Mouse (Mus musculus): ENCODE data around the gene Pif1. TPM values are rescaled to one million over a fixed set of nuclear protein-coding genes. Genes with fewer than 3 reads are reported as not detected.

Pif1 gene
- polyA plus RNA-seq, 1 experiment from 2014 or later, result 9.5 TPM

GRCm38 (mm10) chr9:65578801-65579249, 8.1 kb upstream of the Pif1 start:
- peaks cover 43% of the 10 kb centered on the region for H3K4me1 ChIP-seq (ENCODE audit: control insufficient read depth, insufficient read depth, low read length)
- H3K9ac ChIP-seq (ENCODE audit: low read depth, low read length), result peak overlapping the region; percentile 73
- 38% methylated on average over 9 of the region's 9 CpGs for WGBS (ENCODE audit: insufficient replicate concordance)
- peak overlapping the region; percentile 22; the same call in 1 of the 2 replicates for H3K27ac ChIP-seq (ENCODE audit: low read depth, low read length)
- no peaks in the 10 kb centered on the region for H3K36me3 ChIP-seq (ENCODE audit: control insufficient read depth, insufficient read depth, low read length)
- peak overlapping the region; percentile 68 for H3K4me2 ChIP-seq
- peak overlapping the region; percentile 60 for H3K4me3 ChIP-seq (ENCODE audit: low read depth, low read length)
- no peaks in the 10 kb centered on the region for H3K9me3 ChIP-seq (replicated peaks; ENCODE audit: control insufficient read depth, low read length)
- H3K27me3 ChIP-seq (ENCODE audit: control insufficient read depth, insufficient read depth, low read length), result no peaks in the 10 kb centered on the region
- ATAC-seq (replicated peaks; ENCODE audit: insufficient number of reproducible peaks, low FRiP score, low TSS enrichment), result no peak

GRCm38 (mm10) chr9:65579781-65580371, 7.1 kb upstream of the Pif1 start, which contains the start of gene Plekho2:
Gene Plekho2 (minus strand): TSS chr9:65580040.
- peak; percentile 85 for ATAC-seq (replicated peaks; ENCODE audit: insufficient number of reproducible peaks, low FRiP score, low TSS enrichment)
- 1% methylated on average over 43 of the region's 45 CpGs for WGBS (ENCODE audit: insufficient replicate concordance)
- Histone ChIP-seq H3K9me3 (replicated peaks; ENCODE audit: control insufficient read depth, low read length) (no peaks in the 10 kb centered on the region), H3K4me2 (peak within 1 kb of the TSS; percentile 68), H3K27ac (ENCODE audit: low read depth, low read length) (peak within 1 kb of the TSS; percentile 65), H3K4me1 (ENCODE audit: control insufficient read depth, insufficient read depth, low read length) (peaks cover 38% of the 10 kb centered on the region), H3K36me3 (ENCODE audit: control insufficient read depth, insufficient read depth, low read length) (no peaks in the 10 kb centered on the region), H3K27me3 (ENCODE audit: control insufficient read depth, insufficient read depth, low read length) (no peaks in the 10 kb centered on the region), H3K4me3 (ENCODE audit: low read depth, low read length) (peak within 1 kb of the TSS; percentile 60), H3K9ac (ENCODE audit: low read depth, low read length) (peak within 1 kb of the TSS; percentile 73)

- peak overlapping the region; percentile 8; the same call in 1 of the 2 replicates for H3K9ac ChIP-seq (ENCODE audit: low read depth, low read length)
- peak overlapping the region; percentile 65 for H3K27ac ChIP-seq (ENCODE audit: low read depth, low read length)
- no peaks in the 10 kb centered on the region for H3K9me3 ChIP-seq (replicated peaks; ENCODE audit: control insufficient read depth, low read length)
- ATAC-seq (replicated peaks; ENCODE audit: insufficient number of reproducible peaks, low FRiP score, low TSS enrichment), result peak; percentile 11; the same call in 1 of the 2 replicates
- no peaks in the 10 kb centered on the region for H3K36me3 ChIP-seq (ENCODE audit: control insufficient read depth, insufficient read depth, low read length)
- H3K4me2 ChIP-seq, result peak overlapping the region; percentile 68
- no peaks in the 10 kb centered on the region for H3K27me3 ChIP-seq (ENCODE audit: control insufficient read depth, insufficient read depth, low read length)
- peak overlapping the region; percentile 60 for H3K4me3 ChIP-seq (ENCODE audit: low read depth, low read length)
- peaks cover 31% of the 10 kb centered on the region for H3K4me1 ChIP-seq (ENCODE audit: control insufficient read depth, insufficient read depth, low read length)
- WGBS (ENCODE audit: insufficient replicate concordance), result 12% methylated on average over 19 of the region's 29 CpGs
Observed at GRCm38 (mm10) chr9:65580401-65581256, 6.3 kb upstream of the Pif1 start.

- no peak overlapping the region for H3K4me2 ChIP-seq
- peaks cover 18% of the 10 kb centered on the region for H3K4me1 ChIP-seq (ENCODE audit: control insufficient read depth, insufficient read depth, low read length)
- H3K27ac ChIP-seq (ENCODE audit: low read depth, low read length), result no peak overlapping the region
- ATAC-seq (replicated peaks; ENCODE audit: insufficient number of reproducible peaks, low FRiP score, low TSS enrichment), result no peak
- whole genome bisulfite sequencing (ENCODE audit: insufficient replicate concordance), result 26% methylated on average over 8 of the region's 8 CpGs
- no peak overlapping the region for H3K9ac ChIP-seq (ENCODE audit: low read depth, low read length)
- H3K9me3 ChIP-seq (replicated peaks; ENCODE audit: control insufficient read depth, low read length), result no peaks in the 10 kb centered on the region
- no peaks in the 10 kb centered on the region for H3K27me3 ChIP-seq (ENCODE audit: control insufficient read depth, insufficient read depth, low read length)
- H3K36me3 ChIP-seq (ENCODE audit: control insufficient read depth, insufficient read depth, low read length), result no peaks in the 10 kb centered on the region
- H3K4me3 ChIP-seq (ENCODE audit: low read depth, low read length), result no peak overlapping the region
Observed at GRCm38 (mm10) chr9:65583045-65583444, 3.9 kb upstream of the Pif1 start.

GRCm38 (mm10) chr9:65587270-65587572, 261 bp downstream of the Pif1 start:
- Histone ChIP-seq H3K4me1 (ENCODE audit: control insufficient read depth, insufficient read depth, low read length) (peaks cover 19% of the 10 kb centered on the region; the same call in 1 of the 2 replicates), H3K4me3 (ENCODE audit: low read depth, low read length) (peak overlapping the region; percentile 79), H3K27ac (ENCODE audit: low read depth, low read length) (peak overlapping the region; percentile 84), H3K36me3 (ENCODE audit: control insufficient read depth, insufficient read depth, low read length) (peaks cover 4% of the 10 kb centered on the region; the same call in 1 of the 2 replicates), H3K4me2 (peak overlapping the region; percentile 99), H3K27me3 (ENCODE audit: control insufficient read depth, insufficient read depth, low read length) (no peaks in the 10 kb centered on the region), H3K9me3 (replicated peaks; ENCODE audit: control insufficient read depth, low read length) (no peaks in the 10 kb centered on the region), H3K9ac (ENCODE audit: low read depth, low read length) (peak overlapping the region; percentile 78)
- no peak for ATAC-seq (replicated peaks; ENCODE audit: insufficient number of reproducible peaks, low FRiP score, low TSS enrichment)
- 0% methylated on average over 6 of the region's 6 CpGs for WGBS (ENCODE audit: insufficient replicate concordance)

GRCm38 (mm10) chr9:65587573-65588358, 806 bp downstream of the Pif1 start:
- peak overlapping the region; percentile 79 for H3K4me3 ChIP-seq (ENCODE audit: low read depth, low read length)
- peak overlapping the region; percentile 84 for H3K27ac ChIP-seq (ENCODE audit: low read depth, low read length)
- no peaks in the 10 kb centered on the region for H3K27me3 ChIP-seq (ENCODE audit: control insufficient read depth, insufficient read depth, low read length)
- H3K36me3 ChIP-seq (ENCODE audit: control insufficient read depth, insufficient read depth, low read length), result peaks cover 5% of the 10 kb centered on the region
- ATAC-seq (replicated peaks; ENCODE audit: insufficient number of reproducible peaks, low FRiP score, low TSS enrichment), result peak; percentile 41; the same call in 1 of the 2 replicates
- H3K9ac ChIP-seq (ENCODE audit: low read depth, low read length), result peak overlapping the region; percentile 78
- H3K4me1 ChIP-seq (ENCODE audit: control insufficient read depth, insufficient read depth, low read length), result peaks cover 19% of the 10 kb centered on the region; the same call in 1 of the 2 replicates
- H3K9me3 ChIP-seq (replicated peaks; ENCODE audit: control insufficient read depth, low read length), result no peaks in the 10 kb centered on the region
- under 1% methylated on average over 64 of the region's 64 CpGs for WGBS (ENCODE audit: insufficient replicate concordance)
- H3K4me2 ChIP-seq, result peak overlapping the region; percentile 99

- Histone ChIP-seq H3K27ac (ENCODE audit: low read depth, low read length) (no peak overlapping the region), H3K36me3 (ENCODE audit: control insufficient read depth, insufficient read depth, low read length) (peaks cover 16% of the 10 kb centered on the region), H3K27me3 (ENCODE audit: control insufficient read depth, insufficient read depth, low read length) (no peaks in the 10 kb centered on the region), H3K9ac (ENCODE audit: low read depth, low read length) (no peak overlapping the region), H3K4me1 (ENCODE audit: control insufficient read depth, insufficient read depth, low read length) (peaks cover 19% of the 10 kb centered on the region; the same call in 1 of the 2 replicates), H3K4me2 (peak overlapping the region; percentile 99), H3K4me3 (ENCODE audit: low read depth, low read length) (peak overlapping the region; percentile 79), H3K9me3 (replicated peaks; ENCODE audit: control insufficient read depth, low read length) (no peaks in the 10 kb centered on the region)
- ATAC-seq (replicated peaks; ENCODE audit: insufficient number of reproducible peaks, low FRiP score, low TSS enrichment), result peak; percentile 14; the same call in 1 of the 2 replicates
- 96% methylated on average over 3 of the region's 3 CpGs for WGBS (ENCODE audit: insufficient replicate concordance)
Observed at GRCm38 (mm10) chr9:65589091-65589490, 2.1 kb downstream of the Pif1 start.

- H3K9me3 ChIP-seq (replicated peaks; ENCODE audit: control insufficient read depth, low read length), result no peaks in the 10 kb centered on the region
- no peaks in the 10 kb centered on the region for H3K27me3 ChIP-seq (ENCODE audit: control insufficient read depth, insufficient read depth, low read length)
- H3K27ac ChIP-seq (ENCODE audit: low read depth, low read length), result no peak overlapping the region
- H3K4me1 ChIP-seq (ENCODE audit: control insufficient read depth, insufficient read depth, low read length), result peaks cover 13% of the 10 kb centered on the region; the same call in 1 of the 2 replicates
- H3K4me3 ChIP-seq (ENCODE audit: low read depth, low read length), result no peak overlapping the region
- H3K4me2 ChIP-seq, result no peak overlapping the region
- 85% methylated on average over 3 of the region's 3 CpGs for WGBS (ENCODE audit: insufficient replicate concordance)
- ATAC-seq (replicated peaks; ENCODE audit: insufficient number of reproducible peaks, low FRiP score, low TSS enrichment), result no peak
- H3K9ac ChIP-seq (ENCODE audit: low read depth, low read length), result no peak overlapping the region
- peaks cover 27% of the 10 kb centered on the region for H3K36me3 ChIP-seq (ENCODE audit: control insufficient read depth, insufficient read depth, low read length)
Observed at GRCm38 (mm10) chr9:65592721-65593120, 5.8 kb downstream of the Pif1 start.

All from heart, embryonic 11.5 days (tissue).